Mouse (Mus musculus) midbrain, embryonic 16.5 days (tissue): Measurements from ENCODE around the gene Mlst8. TPM values are rescaled to one million over a fixed set of nuclear protein-coding genes. Genes with fewer than 3 reads are reported as not detected.

ENCODE experiments used
- ATAC-seq: fragments of 200-750 bp; cut with Nextera tagmentation; 2 replicates; pipeline ENCODE4 v1.8.0; 2017; ENCODE audit warnings: moderate TSS enrichment
- H3K27ac ChIP-seq: fragments of 300-500 bp; sonication (generic); 2 replicates; pipeline ENCODE4 v1.5.1; 2014; ENCODE audit warnings: mild to moderate bottlenecking, low read length, mixed read lengths
- H3K27me3 ChIP-seq: fragments of 300-500 bp; sonication (generic); 2 replicates; pipeline ENCODE4 v1.6.1; 2014; ENCODE audit warnings: low read depth, low read length, mixed read lengths; ENCODE audit not compliant: control insufficient read depth, insufficient read depth
- H3K36me3 ChIP-seq: fragments of 300-500 bp; sonication (generic); 2 replicates; pipeline ENCODE4 v1.6.1; 2014; ENCODE audit warnings: mild to moderate bottlenecking, low read length, moderate library complexity, mixed read lengths; ENCODE audit not compliant: control insufficient read depth, insufficient read depth
- H3K4me1 ChIP-seq: fragments of 300-500 bp; sonication (generic); 2 replicates; pipeline ENCODE4 v1.6.1; 2014; ENCODE audit warnings: mild to moderate bottlenecking, low read length, mixed read lengths; ENCODE audit not compliant: control insufficient read depth, insufficient read depth
- H3K4me2 ChIP-seq: fragments of 300-500 bp; sonication (generic); 2 replicates; pipeline ENCODE4 v1.6.1; 2014; ENCODE audit warnings: mild to moderate bottlenecking, low read length, mixed read lengths
- H3K4me3 ChIP-seq: fragments of 300-500 bp; sonication (generic); 2 replicates; pipeline ENCODE4 v1.5.1; 2014; ENCODE audit warnings: low read depth, mild to moderate bottlenecking, low read length, moderate library complexity, mixed read lengths
- H3K9ac ChIP-seq: fragments of 300-500 bp; sonication (generic); 2 replicates; pipeline ENCODE4 v1.6.1; 2014; ENCODE audit warnings: low read depth, low read length, mixed read lengths
- H3K9me3 ChIP-seq: fragments of 300-500 bp; sonication (generic); replicated peaks from 2 replicates; pipeline ENCODE4 v1.6.1; 2014; ENCODE audit warnings: mild to moderate bottlenecking, low read length, mixed read lengths; ENCODE audit not compliant: control insufficient read depth, poor library complexity, severe bottlenecking
- WGBS: fragments of 180-500 bp; shearing (Covaris S2); extraction: QIAGEN DNeasy Blood & Tissue Kit; methylation state at CpG from one replicate; pipeline ENCODE4 v1.1.7; 2014; 5-methylcytosine and 5-hydroxymethylcytosine counted together
- polyA plus RNA-seq: library from polyadenylated mRNA; unstranded; fragments of >200 nt; fragmentation: Nextera tagmentation; extraction: Ambion mirVana; gene quantifications from 2 replicates; pipeline ENCODE4 v1.2.1, GENCODE M21; 2015

Gene Mlst8
- polyA plus RNA-seq, 1 experiment from 2014 or later, result 37.2 TPM

DNA sequence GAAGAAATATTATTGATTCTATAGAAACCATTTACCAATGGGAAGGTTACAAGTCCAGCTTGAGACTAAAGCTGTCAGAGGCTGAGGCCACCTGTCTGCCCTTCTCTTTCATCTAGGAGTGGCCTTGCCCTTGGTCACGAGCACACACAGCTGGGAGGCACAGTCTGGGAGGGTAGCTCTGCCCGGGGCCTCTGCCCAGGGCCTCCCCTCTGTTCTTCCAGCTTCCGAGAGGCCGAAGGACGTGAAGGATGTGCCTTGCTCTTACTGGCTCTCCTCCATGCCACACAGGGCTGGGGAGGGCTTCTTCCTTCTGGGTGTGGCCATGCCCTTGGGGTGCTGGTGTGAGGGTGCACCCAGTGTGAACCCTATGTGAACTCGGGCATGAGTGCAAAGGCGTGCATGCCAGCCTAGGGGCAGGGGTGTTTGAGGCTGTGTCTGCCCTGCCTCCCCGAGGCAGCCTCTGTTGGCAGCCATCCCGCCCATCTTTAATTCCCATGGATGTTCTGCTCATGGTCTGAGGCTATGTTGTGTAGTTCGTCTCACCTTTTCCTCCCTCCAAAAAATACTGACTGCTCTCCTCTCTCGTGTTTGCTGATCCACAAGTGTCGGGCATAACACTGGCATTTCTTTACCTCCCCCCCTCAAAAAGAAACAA lies 29.1 kb upstream of the Mlst8 start:
- no peak for ATAC-seq
- no peak overlapping the region for H3K4me3 ChIP-seq
- H3K36me3 ChIP-seq, result peaks cover 66% of the 10 kb centered on the region
- no peaks in the 10 kb centered on the region for H3K9me3 ChIP-seq
- no peak overlapping the region for H3K4me2 ChIP-seq
- no peaks in the 10 kb centered on the region; the same call in 1 of the 2 replicates for H3K4me1 ChIP-seq
- H3K27ac ChIP-seq, result no peak overlapping the region
- H3K9ac ChIP-seq, result no peak overlapping the region
- 83% methylated on average over 12 of the region's 12 CpGs for WGBS
- no peaks in the 10 kb centered on the region for H3K27me3 ChIP-seq

DNA sequence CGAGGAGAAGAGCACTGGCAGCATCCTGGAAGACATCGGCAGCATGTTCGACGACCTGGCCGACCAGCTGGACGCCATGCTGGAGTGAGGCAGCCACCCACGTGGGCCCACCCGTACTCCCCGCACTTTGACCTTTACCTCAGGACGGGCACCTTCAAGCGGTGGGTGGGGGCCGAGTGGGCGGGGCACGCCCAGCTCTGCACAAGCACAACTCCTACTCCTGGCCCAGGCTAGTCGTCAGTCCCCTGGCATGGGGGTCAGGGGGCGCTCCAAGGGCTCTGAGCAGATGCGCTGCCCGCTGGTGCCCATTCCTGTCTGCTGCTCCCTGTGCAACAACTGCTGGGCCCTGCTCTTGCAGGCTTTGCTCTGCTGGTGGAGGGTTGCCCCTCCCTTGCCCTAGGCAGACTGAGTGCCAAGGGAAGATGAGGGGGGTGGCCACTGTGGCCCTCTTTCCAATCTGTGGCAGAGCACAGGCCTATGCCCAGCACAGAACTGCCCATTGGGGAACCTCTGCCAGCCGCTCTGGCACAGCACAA lies 28.3 kb upstream of the Mlst8 start:
- H3K36me3 ChIP-seq, result peaks cover 70% of the 10 kb centered on the region
- no peak overlapping the region for H3K4me2 ChIP-seq
- H3K4me3 ChIP-seq, result no peak overlapping the region
- H3K9ac ChIP-seq, result no peak overlapping the region
- WGBS, result 50% methylated on average over 19 of the region's 19 CpGs
- no peak overlapping the region for H3K27ac ChIP-seq
- H3K4me1 ChIP-seq, result no peaks in the 10 kb centered on the region; the same call in 1 of the 2 replicates
- no peaks in the 10 kb centered on the region for H3K9me3 ChIP-seq
- no peak for ATAC-seq
- H3K27me3 ChIP-seq, result no peaks in the 10 kb centered on the region

DNA sequence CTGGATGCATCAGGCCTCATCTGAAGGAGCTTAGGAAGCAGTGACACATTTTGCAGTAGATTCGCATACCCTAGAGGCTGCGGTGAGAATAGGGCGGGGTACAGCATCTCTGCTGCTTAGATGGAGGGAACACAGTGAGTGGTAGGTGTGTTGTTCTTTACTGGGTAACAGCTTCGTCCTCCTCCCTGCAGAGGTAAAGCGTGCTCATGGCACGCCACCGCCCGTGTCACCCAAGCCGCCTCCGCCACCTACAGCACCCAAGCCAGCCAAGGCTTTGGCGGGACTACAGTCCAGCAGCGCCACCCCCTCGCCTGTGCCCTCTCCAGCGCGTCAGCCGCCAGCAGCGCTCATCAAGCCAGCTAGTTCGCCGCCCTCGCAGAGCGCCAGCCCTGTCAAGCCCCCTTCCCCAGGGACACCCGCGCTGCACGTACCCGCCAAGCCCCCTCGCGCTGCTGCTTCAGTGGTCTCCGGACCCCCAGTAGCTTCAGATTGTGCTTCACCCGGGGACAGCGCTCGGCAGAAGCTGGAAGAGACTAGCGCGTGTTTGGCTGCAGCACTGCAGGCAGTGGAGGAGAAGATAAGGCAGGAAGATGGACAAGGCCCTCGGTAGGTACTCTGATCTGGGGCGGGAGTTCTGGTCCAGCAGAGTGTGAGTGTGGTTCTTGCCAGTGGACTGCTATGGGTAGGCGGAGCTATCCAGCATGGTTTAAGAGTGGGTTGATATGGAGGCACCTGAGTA lies 27.6 kb upstream of the Mlst8 start:
- no peak overlapping the region for H3K4me3 ChIP-seq
- ATAC-seq, result peak; percentile 16
- no peak overlapping the region for H3K4me2 ChIP-seq
- no peaks in the 10 kb centered on the region; the same call in 1 of the 2 replicates for H3K4me1 ChIP-seq
- WGBS, result 24% methylated on average over 35 of the region's 36 CpGs
- peaks cover 71% of the 10 kb centered on the region for H3K36me3 ChIP-seq
- no peaks in the 10 kb centered on the region for H3K9me3 ChIP-seq
- no peaks in the 10 kb centered on the region for H3K27me3 ChIP-seq
- 0 out of 2 replicates have a peak overlapping the region, but pooled peaks have one; percentile 25 for H3K9ac ChIP-seq
- peak overlapping the region; percentile 38 for H3K27ac ChIP-seq

DNA sequence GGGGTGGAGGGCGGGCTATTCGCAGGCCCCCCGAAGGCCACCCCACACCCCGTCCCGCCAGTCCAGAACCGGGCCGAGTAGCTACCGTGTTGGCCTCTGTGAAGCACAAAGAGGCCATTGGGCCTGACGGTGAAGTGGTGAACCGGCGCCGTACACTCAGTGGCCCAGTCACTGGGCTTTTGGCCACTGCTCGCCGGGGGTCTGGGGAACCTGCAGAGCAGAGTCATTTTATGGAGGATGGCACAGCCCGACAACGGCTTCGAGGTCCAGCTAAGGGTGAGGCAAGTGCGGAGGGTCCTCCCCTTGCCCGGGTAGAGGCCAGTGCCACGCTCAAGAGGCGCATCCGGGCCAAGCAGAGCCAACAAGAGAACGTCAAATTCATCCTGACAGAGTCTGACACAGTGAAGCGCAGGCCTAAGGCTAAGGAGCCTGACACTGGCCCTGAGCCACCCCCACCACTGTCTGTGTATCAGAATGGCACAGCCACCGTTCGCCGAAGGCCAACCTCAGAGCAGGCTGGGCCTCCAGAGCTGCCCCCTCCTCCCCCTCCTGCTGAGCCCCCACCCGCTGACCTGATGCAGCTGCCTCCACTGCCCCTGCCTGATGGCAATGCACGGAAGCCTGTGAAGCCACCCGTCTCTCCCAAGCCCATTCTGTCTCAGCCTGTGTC lies 26.5 kb upstream of the Mlst8 start:
- H3K4me3 ChIP-seq, result no peak overlapping the region
- H3K9me3 ChIP-seq, result no peaks in the 10 kb centered on the region
- H3K4me1 ChIP-seq, result no peaks in the 10 kb centered on the region; the same call in 1 of the 2 replicates
- H3K27me3 ChIP-seq, result no peaks in the 10 kb centered on the region
- H3K27ac ChIP-seq, result no peak overlapping the region
- 0 out of 2 replicates have a peak overlapping the region, but pooled peaks have one; percentile 6 for H3K9ac ChIP-seq
- peaks cover 68% of the 10 kb centered on the region for H3K36me3 ChIP-seq
- ATAC-seq, result no peak
- no peak overlapping the region for H3K4me2 ChIP-seq
- WGBS, result 88% methylated on average over 30 of the region's 30 CpGs

DNA sequence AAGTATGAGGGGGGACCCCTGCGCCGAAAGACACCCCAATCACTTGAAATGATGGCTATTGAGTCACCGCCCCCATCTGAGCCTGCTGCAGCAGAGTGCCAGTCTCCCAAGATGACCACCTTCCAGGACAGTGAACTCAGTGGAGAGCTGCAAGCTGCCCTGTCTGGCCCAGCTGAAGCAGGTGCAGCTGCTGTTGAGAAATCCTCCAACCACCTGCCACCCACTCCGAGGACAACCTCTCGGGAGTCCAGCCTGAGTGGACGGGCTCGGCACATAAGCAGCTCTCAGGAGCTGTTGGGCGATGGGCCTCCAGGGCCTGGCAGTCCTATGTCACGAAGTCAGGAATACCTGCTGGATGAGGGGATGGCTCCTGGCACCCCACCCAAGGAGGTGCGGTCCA lies 25.2 kb upstream of the Mlst8 start:
- 92% methylated on average over 10 of the region's 10 CpGs for WGBS
- no peaks in the 10 kb centered on the region for H3K9me3 ChIP-seq
- no peak overlapping the region for H3K4me3 ChIP-seq
- H3K9ac ChIP-seq, result no peak overlapping the region
- H3K4me1 ChIP-seq, result no peaks in the 10 kb centered on the region; the same call in 1 of the 2 replicates
- no peak overlapping the region for H3K27ac ChIP-seq
- H3K36me3 ChIP-seq, result peaks cover 63% of the 10 kb centered on the region
- H3K4me2 ChIP-seq, result no peak overlapping the region
- no peaks in the 10 kb centered on the region for H3K27me3 ChIP-seq
- ATAC-seq, result no peak

DNA sequence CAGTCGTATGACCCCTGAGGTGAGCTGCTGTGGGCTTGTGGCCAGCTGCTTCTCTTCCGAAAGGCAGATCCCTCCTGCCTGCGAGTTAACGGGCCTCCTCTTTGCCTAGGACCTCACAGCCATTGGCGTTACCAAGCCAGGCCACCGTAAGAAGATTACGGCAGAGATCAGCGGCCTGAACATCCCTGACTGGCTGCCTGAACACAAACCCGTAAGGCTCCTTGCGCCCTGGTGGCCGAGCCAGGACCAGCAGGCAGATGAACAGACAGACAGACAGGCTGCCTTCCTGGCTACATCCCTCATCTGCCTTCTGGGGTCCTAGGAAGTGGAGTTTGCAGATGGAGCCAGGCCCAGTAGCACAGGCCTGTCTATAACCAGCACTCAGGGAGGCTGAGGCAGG lies 23.3 kb upstream of the Mlst8 start:
- no peak overlapping the region for H3K9ac ChIP-seq
- WGBS, result 23% methylated on average over 11 of the region's 11 CpGs
- ATAC-seq, result no peak
- H3K27me3 ChIP-seq, result no peaks in the 10 kb centered on the region
- H3K4me2 ChIP-seq, result no peak overlapping the region
- H3K27ac ChIP-seq, result no peak overlapping the region
- H3K4me3 ChIP-seq, result no peak overlapping the region
- H3K36me3 ChIP-seq, result peaks cover 60% of the 10 kb centered on the region
- H3K9me3 ChIP-seq, result no peaks in the 10 kb centered on the region
- H3K4me1 ChIP-seq, result no peaks in the 10 kb centered on the region; the same call in 1 of the 2 replicates

DNA sequence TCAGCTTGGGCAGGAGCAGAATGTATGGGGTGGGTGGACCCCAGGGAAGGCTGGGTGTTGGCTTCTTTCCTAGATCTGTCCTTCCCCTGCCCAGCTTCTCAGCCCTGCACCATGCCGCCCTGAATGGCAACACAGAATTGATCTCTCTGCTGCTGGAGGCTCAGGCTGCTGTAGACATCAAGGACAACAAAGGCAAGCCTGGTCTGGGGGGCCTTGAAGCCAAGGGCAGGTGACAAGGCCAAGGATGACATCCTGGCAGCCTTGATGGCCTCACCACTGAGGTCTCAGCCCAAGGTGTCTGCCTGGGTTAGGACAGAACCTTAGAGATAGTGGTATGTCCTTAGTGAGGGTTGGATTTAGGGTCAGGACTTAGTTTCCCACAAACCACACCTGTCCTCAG lies 17.1 kb upstream of the Mlst8 start:
- no peak for ATAC-seq
- H3K4me3 ChIP-seq, result no peak overlapping the region
- no peak overlapping the region for H3K4me2 ChIP-seq
- peaks cover 6% of the 10 kb centered on the region for H3K4me1 ChIP-seq
- H3K27me3 ChIP-seq, result no peaks in the 10 kb centered on the region
- H3K36me3 ChIP-seq, result peaks cover 26% of the 10 kb centered on the region
- H3K27ac ChIP-seq, result no peak overlapping the region; the same call in 1 of the 2 replicates
- H3K9ac ChIP-seq, result no peak overlapping the region
- H3K9me3 ChIP-seq, result no peaks in the 10 kb centered on the region
- whole genome bisulfite sequencing, result 79% methylated on average over 1 of the region's 1 CpGs

DNA sequence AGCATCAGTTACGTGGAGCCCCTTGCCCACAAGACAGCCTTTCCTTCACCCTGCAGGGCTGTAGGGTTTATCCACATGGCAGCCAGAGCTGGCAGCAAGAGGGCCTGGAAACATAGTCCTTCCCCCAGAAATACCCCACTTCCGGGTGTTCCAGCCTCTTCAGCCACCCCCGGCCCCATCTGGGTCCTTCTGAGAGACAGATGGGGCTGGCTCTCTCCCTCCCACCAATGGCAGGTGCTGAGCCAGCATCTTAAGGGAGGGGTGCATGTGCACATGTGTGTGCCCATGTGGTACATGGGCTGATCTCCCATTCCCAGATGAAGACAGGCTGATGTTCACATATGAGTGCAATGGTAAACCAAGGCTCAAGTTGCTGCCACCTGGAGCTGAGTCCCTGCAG lies 16.6 kb upstream of the Mlst8 start:
- Histone ChIP-seq H3K4me1 (peaks cover 12% of the 10 kb centered on the region), H3K9me3 (no peaks in the 10 kb centered on the region), H3K4me3 (no peak overlapping the region), H3K4me2 (no peak overlapping the region), H3K36me3 (peaks cover 23% of the 10 kb centered on the region), H3K27me3 (no peaks in the 10 kb centered on the region), H3K9ac (0 out of 2 replicates have a peak overlapping the region, but pooled peaks have one; percentile 26), H3K27ac (peak overlapping the region; percentile 11; the same call in 1 of the 2 replicates)
- WGBS, result 86% methylated on average over 3 of the region's 3 CpGs
- no peak for ATAC-seq
